Mouse (Mus musculus): ENCODE data around the gene Cpeb4. TPM values are rescaled to one million over a fixed set of nuclear protein-coding genes. Genes with fewer than 3 reads are reported as not detected.
"Not testable (repeated sequence)": the region's sequence is repeated elsewhere in the genome, so short reads cannot be mapped to it uniquely, and the experiment has no call there.

The Cpeb4 gene
- total and polyA plus RNA-seq, 2 experiments: 9.0 to 30.6 TPM

DNA sequence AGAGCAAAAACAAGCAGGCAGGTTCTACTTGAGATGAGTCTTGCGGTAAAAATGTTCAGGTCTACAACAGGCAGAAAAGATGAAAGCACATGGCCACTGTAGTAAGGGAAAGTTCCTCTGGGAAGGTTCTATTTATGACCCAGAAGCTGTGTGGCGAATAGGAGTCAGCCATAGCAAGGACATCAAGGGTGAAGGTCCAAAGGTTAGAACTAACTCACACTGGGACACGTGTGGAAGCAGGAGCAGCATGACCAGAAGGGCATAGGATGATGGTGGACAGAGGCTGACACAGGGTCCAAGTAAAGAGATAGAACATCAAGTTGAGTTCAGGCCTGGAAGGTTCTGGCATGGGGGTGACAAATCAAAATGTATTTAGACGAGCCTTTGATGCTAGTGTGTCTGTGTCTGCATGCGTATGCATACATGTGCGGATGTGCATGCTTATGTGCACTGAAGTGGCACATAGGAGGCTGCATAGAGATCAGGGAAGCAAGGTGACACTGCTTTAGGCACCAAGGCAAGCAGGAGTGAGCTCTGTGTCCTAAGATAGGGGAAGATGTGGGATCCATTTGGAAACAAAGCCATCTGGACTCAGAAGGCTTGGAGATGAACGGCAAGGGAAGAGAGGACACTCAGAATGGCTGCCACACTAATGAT is 28.7 kb upstream of the Cpeb4 start:
- no peaks in the 10 kb centered on the region for H3K36me3 ChIP-seq (ENCODE audit: control insufficient read depth, insufficient read depth, low read length)
- no peaks in the 10 kb centered on the region for H3K79me2 ChIP-seq (ENCODE audit: control insufficient read depth, insufficient read depth, low read length)
- peak overlapping the region; percentile 34; the same call in 1 of the 2 replicates for H3K27ac ChIP-seq (replicated peaks; ENCODE audit: insufficient read depth, low read depth, low read length)
- H3K4me3 ChIP-seq (ENCODE audit: insufficient read depth, low read depth, low read length): no peak overlapping the region
- WGBS: 63% methylated on average over 7 of the region's 7 CpGs
- H3K27me3 ChIP-seq (ENCODE audit: control insufficient read depth, insufficient read depth, low read length): no peaks in the 10 kb centered on the region
- TF ChIP-seq POLR2A (IDR thresholded peaks at IDR 0.05; ENCODE audit: extremely low read depth, insufficient read depth, low read length) (no peak), CTCF (IDR thresholded peaks at IDR 0.05; ENCODE audit: low read depth, low read length) (no peak)
- peak; percentile 91 for DNase-seq (ENCODE audit: extremely low read depth, low read depth, low spot score)
- no peak overlapping the region for H3K9ac ChIP-seq (ENCODE audit: low read depth, low read length)
- H3K4me1 ChIP-seq (ENCODE audit: control insufficient read depth, insufficient read depth, low read length): peaks cover 21% of the 10 kb centered on the region

DNA sequence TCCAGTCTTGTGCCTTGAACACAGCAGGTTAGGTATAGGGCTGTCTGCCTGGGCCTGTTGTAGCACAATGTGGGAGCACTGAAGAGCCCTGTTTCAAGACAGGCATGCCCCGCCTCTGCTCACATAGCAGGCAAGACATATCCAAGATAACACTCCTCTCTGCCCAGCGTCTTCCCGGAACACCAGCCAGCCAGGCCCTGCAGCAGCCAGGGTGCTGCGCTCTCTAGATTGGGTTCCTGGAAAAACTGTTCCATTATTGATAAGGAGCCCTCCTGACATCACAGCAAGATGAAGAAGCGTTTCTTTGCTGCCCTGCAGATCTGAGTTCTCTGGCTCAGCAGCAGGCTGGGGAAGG is 28.2 kb upstream of the Cpeb4 start:
- Histone ChIP-seq H3K9ac (ENCODE audit: low read depth, low read length) (no peak overlapping the region), H3K27me3 (ENCODE audit: control insufficient read depth, insufficient read depth, low read length) (no peaks in the 10 kb centered on the region), H3K79me2 (ENCODE audit: control insufficient read depth, insufficient read depth, low read length) (no peaks in the 10 kb centered on the region), H3K27ac (replicated peaks; ENCODE audit: insufficient read depth, low read depth, low read length) (no peak overlapping the region), H3K4me3 (ENCODE audit: insufficient read depth, low read depth, low read length) (no peak overlapping the region), H3K4me1 (ENCODE audit: control insufficient read depth, insufficient read depth, low read length) (peaks cover 18% of the 10 kb centered on the region), H3K36me3 (ENCODE audit: control insufficient read depth, insufficient read depth, low read length) (no peaks in the 10 kb centered on the region)
- TF ChIP-seq CTCF (IDR thresholded peaks at IDR 0.05; ENCODE audit: low read depth, low read length): no peak
- no peak for TF ChIP-seq POLR2A (IDR thresholded peaks at IDR 0.05; ENCODE audit: extremely low read depth, insufficient read depth, low read length)
- 87% methylated on average over 5 of the region's 5 CpGs for WGBS
- DNase-seq (ENCODE audit: extremely low read depth, low read depth, low spot score): no peak

DNA sequence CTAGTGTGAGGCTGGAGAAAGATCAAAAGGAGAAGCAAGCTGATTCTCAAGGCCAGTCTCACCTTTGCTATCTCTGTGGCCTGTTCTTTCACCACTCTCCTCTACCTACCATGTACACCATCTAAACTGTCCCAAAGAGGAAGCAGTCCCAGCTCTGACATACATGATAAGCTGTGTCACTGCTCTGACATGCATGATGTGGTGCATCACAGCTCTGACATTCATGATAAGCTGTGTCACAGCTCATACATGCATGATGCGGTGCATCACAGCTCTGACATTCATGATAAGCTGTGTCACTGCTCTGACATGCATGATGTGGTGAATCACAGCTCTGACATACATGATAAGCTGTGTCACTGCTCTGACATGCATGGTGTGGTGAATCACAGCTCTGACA is 26.9 kb upstream of the Cpeb4 start:
- H3K27ac ChIP-seq (replicated peaks; ENCODE audit: insufficient read depth, low read depth, low read length); H3K9ac ChIP-seq (ENCODE audit: low read depth, low read length): not testable (repeated sequence)
- 98% methylated on average over 1 of the region's 1 CpGs for WGBS

DNA sequence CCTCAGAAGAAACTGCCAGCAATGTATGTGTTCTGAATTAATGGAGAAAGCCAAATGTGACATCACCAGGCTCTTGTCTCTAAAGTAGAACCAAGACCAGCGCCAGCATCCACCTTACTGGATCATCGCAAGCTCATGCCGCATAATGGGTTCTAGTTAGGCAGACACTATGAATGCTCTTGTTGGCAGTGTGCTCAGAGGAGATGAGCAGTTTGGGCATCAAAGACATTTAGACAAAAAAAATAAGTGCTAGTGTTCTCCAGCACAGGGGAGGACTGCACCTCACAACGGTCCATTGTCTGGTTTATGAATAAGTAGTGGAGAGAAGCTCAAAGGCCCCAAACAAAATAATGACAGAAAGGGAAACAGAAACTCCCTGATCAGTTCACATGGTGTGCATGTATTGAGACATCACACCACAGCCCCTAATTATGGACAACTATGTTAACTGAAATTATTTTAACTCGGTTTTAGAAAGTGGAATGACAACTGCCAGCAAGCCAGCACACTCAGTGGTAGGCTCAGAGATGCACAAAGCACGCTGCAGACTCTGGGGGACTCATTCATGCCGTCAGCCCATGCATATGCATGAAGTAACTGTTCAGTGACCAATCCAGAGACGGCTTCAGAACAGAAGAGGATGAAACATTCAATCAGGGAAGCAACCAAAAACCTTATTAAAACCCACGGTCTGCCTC is 25.1 kb upstream of the Cpeb4 start:
- no peaks in the 10 kb centered on the region for H3K36me3 ChIP-seq (ENCODE audit: control insufficient read depth, insufficient read depth, low read length)
- H3K27ac ChIP-seq (replicated peaks; ENCODE audit: insufficient read depth, low read depth, low read length): no peak overlapping the region
- no peaks in the 10 kb centered on the region for H3K79me2 ChIP-seq (ENCODE audit: control insufficient read depth, insufficient read depth, low read length)
- H3K4me3 ChIP-seq (ENCODE audit: insufficient read depth, low read depth, low read length): no peak overlapping the region
- no peak overlapping the region for H3K9ac ChIP-seq (ENCODE audit: low read depth, low read length)
- H3K4me1 ChIP-seq (ENCODE audit: control insufficient read depth, insufficient read depth, low read length): peaks cover 9% of the 10 kb centered on the region
- H3K27me3 ChIP-seq (ENCODE audit: control insufficient read depth, insufficient read depth, low read length): no peaks in the 10 kb centered on the region
- no peak for DNase-seq (ENCODE audit: extremely low read depth, low read depth, low spot score)
- no peak for TF ChIP-seq CTCF (IDR thresholded peaks at IDR 0.05; ENCODE audit: low read depth, low read length)
- 89% methylated on average over 9 of the region's 9 CpGs for WGBS

More for the DNA sequence above, 26.9 kb upstream of the Cpeb4 start:
- DNase-seq (ENCODE audit: extremely low read depth, low read depth, low spot score); H3K79me2 ChIP-seq (ENCODE audit: control insufficient read depth, insufficient read depth, low read length); H3K36me3 ChIP-seq (ENCODE audit: control insufficient read depth, insufficient read depth, low read length); H3K4me3 ChIP-seq (ENCODE audit: insufficient read depth, low read depth, low read length); H3K27me3 ChIP-seq (ENCODE audit: control insufficient read depth, insufficient read depth, low read length): not testable (repeated sequence)
- H3K4me1 ChIP-seq (ENCODE audit: control insufficient read depth, insufficient read depth, low read length): peaks cover 12% of the 10 kb centered on the region

DNA sequence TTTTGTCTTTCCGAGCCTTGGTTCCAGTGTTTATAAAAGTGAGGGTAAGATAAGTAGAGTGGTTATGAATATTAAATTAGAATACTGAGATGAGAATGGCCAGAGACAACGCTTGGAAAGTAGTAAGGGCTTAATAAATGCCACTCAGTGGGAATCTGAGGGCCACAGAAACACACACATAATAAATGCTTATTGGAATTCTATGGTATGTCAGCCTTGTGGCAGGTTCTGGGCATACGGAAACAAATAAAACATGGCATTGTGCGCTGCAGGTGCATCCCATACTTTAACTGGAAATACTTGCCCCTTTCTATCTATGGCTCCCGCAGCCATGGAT is 24.6 kb upstream of the Cpeb4 start:
- H3K4me3 ChIP-seq (ENCODE audit: insufficient read depth, low read depth, low read length): no peak overlapping the region
- TF ChIP-seq POLR2A (IDR thresholded peaks at IDR 0.05; ENCODE audit: extremely low read depth, insufficient read depth, low read length): no peak
- no peak for TF ChIP-seq CTCF (IDR thresholded peaks at IDR 0.05; ENCODE audit: low read depth, low read length)
- no peak for DNase-seq (ENCODE audit: extremely low read depth, low read depth, low spot score)
- 91% methylated on average over 5 of the region's 5 CpGs for WGBS
- no peaks in the 10 kb centered on the region for H3K36me3 ChIP-seq (ENCODE audit: control insufficient read depth, insufficient read depth, low read length)
- peaks cover 9% of the 10 kb centered on the region for H3K4me1 ChIP-seq (ENCODE audit: control insufficient read depth, insufficient read depth, low read length)
- no peaks in the 10 kb centered on the region for H3K27me3 ChIP-seq (ENCODE audit: control insufficient read depth, insufficient read depth, low read length)
- H3K79me2 ChIP-seq (ENCODE audit: control insufficient read depth, insufficient read depth, low read length): no peaks in the 10 kb centered on the region
- H3K9ac ChIP-seq (ENCODE audit: low read depth, low read length): no peak overlapping the region
- no peak overlapping the region for H3K27ac ChIP-seq (replicated peaks; ENCODE audit: insufficient read depth, low read depth, low read length)

DNA sequence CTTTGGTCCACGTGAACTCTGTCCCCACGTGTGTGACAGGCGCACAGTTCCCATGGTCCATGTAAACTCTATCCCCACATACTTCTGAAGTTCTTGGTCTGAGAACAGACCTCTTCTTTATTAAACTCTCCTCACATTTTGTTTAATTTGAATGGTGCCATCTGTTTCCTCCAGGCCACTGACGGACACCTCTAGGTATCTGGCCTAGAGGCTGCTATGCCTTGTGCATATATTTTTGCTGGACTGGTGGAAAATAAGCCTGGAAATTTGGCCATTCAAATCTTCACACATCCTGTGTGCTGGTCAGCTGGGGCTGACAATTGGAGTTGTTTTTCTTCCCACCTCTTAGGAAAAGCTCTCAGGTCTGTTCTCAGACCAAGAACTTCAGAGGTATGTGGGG is 23.3 kb upstream of the Cpeb4 start:
- Histone ChIP-seq H3K4me1 (ENCODE audit: control insufficient read depth, insufficient read depth, low read length) (no peaks in the 10 kb centered on the region), H3K9ac (ENCODE audit: low read depth, low read length) (no peak overlapping the region), H3K79me2 (ENCODE audit: control insufficient read depth, insufficient read depth, low read length) (no peaks in the 10 kb centered on the region), H3K36me3 (ENCODE audit: control insufficient read depth, insufficient read depth, low read length) (no peaks in the 10 kb centered on the region), H3K4me3 (ENCODE audit: insufficient read depth, low read depth, low read length) (no peak overlapping the region), H3K27me3 (ENCODE audit: control insufficient read depth, insufficient read depth, low read length) (no peaks in the 10 kb centered on the region), H3K27ac (replicated peaks; ENCODE audit: insufficient read depth, low read depth, low read length) (no peak overlapping the region)
- 94% methylated on average over 4 of the region's 4 CpGs for WGBS
- no peak for DNase-seq (ENCODE audit: extremely low read depth, low read depth, low spot score)
- no peak for TF ChIP-seq POLR2A (IDR thresholded peaks at IDR 0.05; ENCODE audit: extremely low read depth, insufficient read depth, low read length)
- no peak for TF ChIP-seq CTCF (IDR thresholded peaks at IDR 0.05; ENCODE audit: low read depth, low read length)
